Comparison of ENCODE assay signal across 21 mouse cellular contexts in the genomic region with DNA sequence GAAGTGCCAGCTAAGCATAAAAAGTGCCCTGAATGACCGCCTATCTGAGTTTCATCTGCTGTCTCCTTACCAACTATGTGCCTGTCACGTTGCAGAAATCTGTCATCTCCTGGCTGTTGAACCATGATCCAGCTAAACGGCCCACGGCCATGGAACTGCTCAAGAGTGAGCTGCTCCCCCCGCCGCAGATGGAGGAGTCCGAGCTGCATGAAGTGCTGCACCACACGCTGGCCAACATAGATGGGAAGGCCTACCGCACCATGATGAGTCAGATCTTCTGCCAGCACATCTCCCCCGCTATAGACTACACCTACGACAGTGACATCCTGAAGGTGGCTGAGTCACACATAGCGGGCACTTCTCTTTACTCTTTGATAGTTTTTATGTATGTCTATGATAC. TPM values are rescaled to one million over a fixed set of nuclear protein-coding genes. Genes with fewer than 3 reads are reported as not detected.
DNase-seq lines count a peak whose midpoint lies in the region; ATAC-seq and TF ChIP-seq lines count a peak whose summit lies in the region.
"Had no signal": no experiment of that assay in that cellular context is flagged by ENCODE, and none has a peak within 500 bp of the region (broad histone marks: within the 10 kb centered on the region; RNA-seq: fewer than 3 reads in every experiment).

No protein-coding gene starts in this region.

- no peak for TF ChIP-seq POLR2A in liver, adult 2 months (IDR thresholded peaks at IDR 0.05; ENCODE audit: extremely low read depth, insufficient read depth, low read length)

- no peak for TF ChIP-seq CTCF in liver, adult 2 months (IDR thresholded peaks at IDR 0.05; ENCODE audit: low read depth, low read length)
- TF ChIP-seq CTCF in left cerebral cortex, adult 2 months (IDR thresholded peaks at IDR 0.05), result no peak

- H3K9me3 ChIP-seq in hindbrain, embryonic 13.5 days, result no peaks in the 10 kb centered on the region
- no peaks in the 10 kb centered on the region for H3K9me3 ChIP-seq in hindbrain, embryonic 10.5 days
- no peaks in the 10 kb centered on the region for H3K9me3 ChIP-seq in liver, embryonic 11.5 days (ENCODE audit: control insufficient read depth, low read length)
- H3K9me3 ChIP-seq: embryonic facial prominence, embryonic 12.5 days; limb, embryonic 13.5 days; midbrain, embryonic 15.5 days had no signal

- DNase-seq in hindbrain, embryonic 10.5 days (ENCODE audit: low spot score), result no peak
- DNase-seq in liver, adult 2 months (ENCODE audit: extremely low read depth, low read depth, low spot score), result peak; percentile 69
- DNase-seq in liver, embryonic 11.5 days (ENCODE audit: low spot score), result no peak
- DNase-seq in left cerebral cortex, adult 2 months (ENCODE audit: extremely low spot score in 1 of 2, low spot score in 2 of 2), result peak; percentile 60 to 72
- peak; percentile 76 for DNase-seq in telencephalon, adult 2 months (ENCODE audit: low read depth, low spot score)
- DNase-seq: adrenal gland, postnatal 14 days; cerebellum, adult 8-10 months; heart, postnatal 14 days; kidney, adult 8-10 months; kidney, postnatal 4 days; lung, postnatal 10 days; thymus, postnatal 36 days had no signal

- intact Hi-C loops in left cerebral cortex, adult 2 months (cut with DNase I), result loop anchor here (2.0 to 5.0 kb wide), 3 partner anchors 15 to 186 kb away; no protein-coding TSS in a partner anchor

- WGBS in hindbrain, embryonic 13.5 days, result 71% methylated on average over 12 of the region's 12 CpGs
- 67% methylated on average over 12 of the region's 12 CpGs for WGBS in hindbrain, embryonic 10.5 days
- WGBS in liver, adult 2 months, result 85% methylated on average over 12 of the region's 12 CpGs
- WGBS in liver, embryonic 11.5 days, result 89% methylated on average over 12 of the region's 12 CpGs

- H3K27ac ChIP-seq in hindbrain, embryonic 13.5 days, result no peak overlapping the region
- H3K27ac ChIP-seq in hindbrain, embryonic 10.5 days, result no peak overlapping the region
- H3K27ac ChIP-seq in liver, adult 2 months (replicated peaks; ENCODE audit: insufficient read depth, low read depth, low read length), result no peak overlapping the region
- no peak overlapping the region for H3K27ac ChIP-seq in liver, embryonic 11.5 days (ENCODE audit: low read depth, low read length)
- no peak overlapping the region for H3K27ac ChIP-seq in left cerebral cortex, adult 2 months
- H3K27ac ChIP-seq: embryonic facial prominence, embryonic 12.5 days; limb, embryonic 13.5 days; midbrain, embryonic 15.5 days had no signal

- no peak overlapping the region for H3K4me2 ChIP-seq in hindbrain, embryonic 13.5 days
- no peak overlapping the region for H3K4me2 ChIP-seq in liver, embryonic 11.5 days
- H3K4me2 ChIP-seq: embryonic facial prominence, embryonic 12.5 days; heart, embryonic 11.5 days; limb, embryonic 13.5 days; midbrain, embryonic 15.5 days had no signal

- no peak overlapping the region for H3K9ac ChIP-seq in hindbrain, embryonic 13.5 days
- no peak overlapping the region for H3K9ac ChIP-seq in liver, adult 2 months (ENCODE audit: low read depth, low read length)
- H3K9ac ChIP-seq in liver, embryonic 11.5 days (ENCODE audit: low read depth, low read length), result no peak overlapping the region
- H3K9ac ChIP-seq: midbrain, embryonic 15.5 days had no signal

- ATAC-seq in hindbrain, embryonic 13.5 days (ENCODE audit: low FRiP score), result peak; percentile 28; the same call in 1 of the 2 replicates
- no peak for ATAC-seq in liver, embryonic 11.5 days (replicated peaks; ENCODE audit: low FRiP score)
- ATAC-seq in erythroid progenitor cell, adult 5-6 weeks (replicated peaks; ENCODE audit: low FRiP score, poor library complexity, severe bottlenecking), result no peak
- ATAC-seq: activated CD4-positive, CD25-positive, alpha-beta regulatory T cell, adult 4 months; midbrain, embryonic 15.5 days; Patski had no signal

- no peaks in the 10 kb centered on the region for H3K27me3 ChIP-seq in hindbrain, embryonic 13.5 days
- H3K27me3 ChIP-seq in hindbrain, embryonic 10.5 days (ENCODE audit: insufficient read depth, poor library complexity, severe bottlenecking), result no peaks in the 10 kb centered on the region
- H3K27me3 ChIP-seq in liver, adult 2 months (ENCODE audit: control insufficient read depth, insufficient read depth, low read length), result no peaks in the 10 kb centered on the region
- H3K27me3 ChIP-seq in liver, embryonic 11.5 days (replicated peaks; ENCODE audit: control insufficient read depth, insufficient read depth, low read length), result no peaks in the 10 kb centered on the region
- H3K27me3 ChIP-seq: embryonic facial prominence, embryonic 12.5 days; limb, embryonic 13.5 days; megakaryocyte, embryonic 14.5 days; midbrain, embryonic 15.5 days; Patski had no signal

- peaks cover 31% of the 10 kb centered on the region for H3K36me3 ChIP-seq in hindbrain, embryonic 13.5 days
- H3K36me3 ChIP-seq in hindbrain, embryonic 10.5 days, result peaks cover 57% of the 10 kb centered on the region
- H3K36me3 ChIP-seq in liver, adult 2 months (ENCODE audit: control insufficient read depth, insufficient read depth, low read length), result peaks cover 15% of the 10 kb centered on the region
- peaks cover 4% of the 10 kb centered on the region; the same call in 1 of the 2 replicates for H3K36me3 ChIP-seq in liver, embryonic 11.5 days (ENCODE audit: control insufficient read depth, insufficient read depth, low read length)

- H3K4me3 ChIP-seq in hindbrain, embryonic 13.5 days, result no peak overlapping the region
- H3K4me3 ChIP-seq in hindbrain, embryonic 10.5 days, result no peak overlapping the region
- H3K4me3 ChIP-seq in liver, adult 2 months (ENCODE audit: insufficient read depth, low read depth, low read length), result no peak overlapping the region
- no peak overlapping the region for H3K4me3 ChIP-seq in liver, embryonic 11.5 days (ENCODE audit: low read depth, low read length)
- no peak overlapping the region for H3K4me3 ChIP-seq in left cerebral cortex, adult 2 months
- H3K4me3 ChIP-seq: embryonic facial prominence, embryonic 12.5 days; limb, embryonic 13.5 days; megakaryocyte, embryonic 14.5 days; midbrain, embryonic 15.5 days had no signal

- peaks cover 11% of the 10 kb centered on the region for H3K4me1 ChIP-seq in hindbrain, embryonic 13.5 days (replicated peaks)
- H3K4me1 ChIP-seq in hindbrain, embryonic 10.5 days (replicated peaks), result peaks cover 5% of the 10 kb centered on the region; the same call in 1 of the 2 replicates
- H3K4me1 ChIP-seq in liver, adult 2 months (ENCODE audit: control insufficient read depth, insufficient read depth, low read length), result peaks cover 6% of the 10 kb centered on the region
- H3K4me1 ChIP-seq in liver, embryonic 11.5 days (replicated peaks; ENCODE audit: control insufficient read depth, insufficient read depth, low read length), result no peaks in the 10 kb centered on the region
- H3K4me1 ChIP-seq: embryonic facial prominence, embryonic 12.5 days had no signal

- no peaks in the 10 kb centered on the region for H3K79me2 ChIP-seq in liver, adult 2 months (ENCODE audit: control insufficient read depth, insufficient read depth, low read length)

RNA-seq across cellular contexts. Expression of a gene that starts 31.3 kb away (rescaled TPM):
- polyA plus RNA-seq in hindbrain, embryonic 13.5 days (2015; fragmentation: Nextera tagmentation; extraction: Ambion mirVana), result 362 and 376 TPM in 2 replicates
- polyA plus RNA-seq in hindbrain, embryonic 10.5 days (2016; fragmentation: Nextera tagmentation; extraction: Ambion mirVana), result 281 and 316 TPM in 2 replicates
- total RNA-seq in liver, adult 2 months (2014; rRNA removed), result 59.7 and 72.8 TPM in 2 replicates
- 33.4 and 37.3 TPM in 2 replicates for polyA plus RNA-seq in liver, adult 2 months (2012; rRNA removed)
- polyA plus RNA-seq in liver, embryonic 11.5 days (2014; fragmentation: Nextera tagmentation; extraction: Ambion mirVana), result 184 and 195 TPM in 2 replicates
- total RNA-seq in left cerebral cortex, adult 2 months (2021), result 100 to 1,000 TPM; 155 to 157 TPM
- 38.9 and 114 TPM in 2 replicates for total RNA-seq in erythroid progenitor cell, adult 5-6 weeks (2015; ENCODE audit: low replicate concordance)
- total RNA-seq in erythroid progenitor cell, adult 5-6 weeks (2017; ENCODE audit: low replicate concordance), result 50.6 and 86.5 TPM in 2 replicates

RNA-seq across cellular contexts. Expression of a gene that starts 59.8 kb away (rescaled TPM):
- 8.2 and 8.7 TPM in 2 replicates for polyA plus RNA-seq in hindbrain, embryonic 13.5 days (2015; fragmentation: Nextera tagmentation; extraction: Ambion mirVana)
- 11.4 and 14.2 TPM in 2 replicates for polyA plus RNA-seq in hindbrain, embryonic 10.5 days (2016; fragmentation: Nextera tagmentation; extraction: Ambion mirVana)
- total RNA-seq in liver, adult 2 months (2014; rRNA removed), result 5.4 and 5.6 TPM in 2 replicates
- polyA plus RNA-seq in liver, adult 2 months (2012; rRNA removed), result 4.2 and 4.8 TPM in 2 replicates
- 14.0 and 15.0 TPM in 2 replicates for polyA plus RNA-seq in liver, embryonic 11.5 days (2014; fragmentation: Nextera tagmentation; extraction: Ambion mirVana)
- 10 to 100 TPM; 22.2 to 25.1 TPM for total RNA-seq in left cerebral cortex, adult 2 months (2021)
- 3.2 and 3.4 TPM in 2 replicates for total RNA-seq in erythroid progenitor cell, adult 5-6 weeks (2015; ENCODE audit: low replicate concordance)
- total RNA-seq in erythroid progenitor cell, adult 5-6 weeks (2017; ENCODE audit: low replicate concordance), result 4.6 and 12.7 TPM in 2 replicates

Comparison
In these comparisons a context has a peak if more than half of its experiments do, and no peak if none do; other contexts are left out.
1. DNase-seq: peak in liver, adult 2 months (single experiment), left cerebral cortex, adult 2 months (2 of 2) and telencephalon, adult 2 months (single experiment); none in hindbrain, embryonic 10.5 days (single experiment) and liver, embryonic 11.5 days (single experiment).